In the genomic region with DNA sequence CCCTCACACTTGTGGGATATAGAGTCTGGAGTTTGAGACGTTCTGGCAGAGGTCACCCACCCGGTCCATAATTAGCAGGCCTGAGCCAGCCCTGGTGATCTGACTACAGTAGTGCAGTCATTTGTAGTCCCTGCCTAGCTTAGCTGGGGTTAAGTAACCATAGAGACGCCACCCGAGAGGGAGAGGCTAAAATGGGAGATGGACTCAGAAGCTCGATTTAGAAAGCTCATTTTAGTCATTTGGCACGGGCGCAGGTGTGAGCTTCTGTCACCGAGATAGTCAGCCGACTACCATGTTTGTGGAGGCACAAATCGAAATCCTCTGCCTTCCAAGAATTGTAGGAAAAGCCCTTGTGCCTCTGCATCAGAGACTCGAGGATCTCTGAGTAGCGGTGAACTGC, we compare ENCODE assay signal across 11 mouse cellular contexts. TPM values are rescaled to one million over a fixed set of nuclear protein-coding genes. Genes with fewer than 3 reads are reported as not detected.
DNase-seq lines count a peak whose midpoint lies in the region; ATAC-seq lines count a peak whose summit lies in the region.
"Had no signal": no experiment of that assay in that cellular context is flagged by ENCODE, and none has a peak within 500 bp of the region (broad histone marks: within the 10 kb centered on the region; RNA-seq: fewer than 3 reads in every experiment).

No protein-coding gene starts in this region.

- no peaks in the 10 kb centered on the region for H3K9me3 ChIP-seq in midbrain, embryonic 16.5 days (replicated peaks; ENCODE audit: control insufficient read depth, low read length, poor library complexity, severe bottlenecking)
- H3K9me3 ChIP-seq: forebrain, embryonic 13.5 days had no signal

- H3K4me3 ChIP-seq in midbrain, embryonic 16.5 days (ENCODE audit: low read depth, low read length) = no peak overlapping the region
- H3K4me3 ChIP-seq: forebrain, embryonic 13.5 days had no signal

- WGBS in midbrain, embryonic 16.5 days = 72% methylated on average over 12 of the region's 12 CpGs

- peak; percentile 47 for DNase-seq in brain, embryonic 18.5 days (ENCODE audit: low read depth, low spot score)
- DNase-seq in cerebellum, postnatal 10 days = peak; percentile 70 to 72
- DNase-seq in heart, postnatal 4 days = peak; percentile 64
- peak; percentile 86 to 93 for DNase-seq in left cerebral cortex, postnatal 14 days (ENCODE audit: low spot score in 2 of 2)
- no peak for DNase-seq in ovary, postnatal 36 days (ENCODE audit: low spot score)
- DNase-seq in yolk sac, embryonic 10.5 days (ENCODE audit: low spot score) = no peak
- DNase-seq in kidney, postnatal 4 days = no peak
- DNase-seq: thymus, postnatal 25 days had no signal

- H3K36me3 ChIP-seq in midbrain, embryonic 16.5 days (ENCODE audit: control insufficient read depth, insufficient read depth, low read length) = no peaks in the 10 kb centered on the region

- H3K9ac ChIP-seq in midbrain, embryonic 16.5 days (ENCODE audit: low read depth, low read length) = no peak overlapping the region
- H3K9ac ChIP-seq: forebrain, embryonic 13.5 days had no signal

- no peak overlapping the region for H3K27ac ChIP-seq in midbrain, embryonic 16.5 days (ENCODE audit: low read length)
- H3K27ac ChIP-seq: forebrain, embryonic 13.5 days; kidney, postnatal 0 days had no signal

- H3K27me3 ChIP-seq in midbrain, embryonic 16.5 days (ENCODE audit: control insufficient read depth, insufficient read depth, low read depth, low read length) = no peaks in the 10 kb centered on the region
- H3K27me3 ChIP-seq: forebrain, embryonic 13.5 days had no signal

- H3K4me2 ChIP-seq in midbrain, embryonic 16.5 days (ENCODE audit: low read length) = no peak overlapping the region
- H3K4me2 ChIP-seq: forebrain, embryonic 13.5 days had no signal

- H3K4me1 ChIP-seq in midbrain, embryonic 16.5 days (ENCODE audit: control insufficient read depth, insufficient read depth, low read length) = no peaks in the 10 kb centered on the region; the same call in 1 of the 2 replicates

- no peak for ATAC-seq in midbrain, embryonic 16.5 days
- ATAC-seq: forebrain, embryonic 13.5 days had no signal

- intact Hi-C loops in left cerebral cortex, postnatal 14 days (cut with DNase I) = loop anchor here (10.0 kb wide), 1 partner anchor 343 kb away; no protein-coding TSS in a partner anchor

RNA-seq across cellular contexts. Expression of gene Slc37a1, which starts 34.8 kb away (rescaled TPM):
- 10 to 100 TPM; 10.8 to 11.6 TPM for total RNA-seq in heart, postnatal 4 days (2021)
- 1 to 10 TPM; 4.7 to 6.6 TPM for total RNA-seq in left cerebral cortex, postnatal 14 days (2021)
- polyA plus RNA-seq in midbrain, embryonic 16.5 days (2015; fragmentation: Nextera tagmentation; extraction: Ambion mirVana) = 12.9 and 20.1 TPM in 2 replicates

RNA-seq across cellular contexts. Expression of gene Rsph1, which starts 44.2 kb away (rescaled TPM):
- 1 to 10 TPM; 1.7 to 2.4 TPM for total RNA-seq in heart, postnatal 4 days (2021)
- total RNA-seq in left cerebral cortex, postnatal 14 days (2021) = 10 to 100 TPM; 13.6 to 17.6 TPM
- polyA plus RNA-seq in midbrain, embryonic 16.5 days (2015; fragmentation: Nextera tagmentation; extraction: Ambion mirVana) = 6.4 and 8.6 TPM in 2 replicates

Comparison
In these comparisons a context has a peak if more than half of its experiments do, and no peak if none do; other contexts are left out.
1. DNase-seq: peak in brain, embryonic 18.5 days (single experiment), cerebellum, postnatal 10 days (2 of 2), heart, postnatal 4 days (single experiment) and left cerebral cortex, postnatal 14 days (2 of 2); none in ovary, postnatal 36 days (single experiment), yolk sac, embryonic 10.5 days (single experiment) and kidney, postnatal 4 days (0 of 2).
2. RNA of gene Rsph1, which starts 44.2 kb away (total RNA-seq): 13.6 to 17.6 TPM in left cerebral cortex, postnatal 14 days; 1.7 to 2.4 TPM in heart, postnatal 4 days; every median in the first group is over 4 times any median in the second.